ENCODE assay signal across 8 mouse cellular contexts in the genomic region with DNA sequence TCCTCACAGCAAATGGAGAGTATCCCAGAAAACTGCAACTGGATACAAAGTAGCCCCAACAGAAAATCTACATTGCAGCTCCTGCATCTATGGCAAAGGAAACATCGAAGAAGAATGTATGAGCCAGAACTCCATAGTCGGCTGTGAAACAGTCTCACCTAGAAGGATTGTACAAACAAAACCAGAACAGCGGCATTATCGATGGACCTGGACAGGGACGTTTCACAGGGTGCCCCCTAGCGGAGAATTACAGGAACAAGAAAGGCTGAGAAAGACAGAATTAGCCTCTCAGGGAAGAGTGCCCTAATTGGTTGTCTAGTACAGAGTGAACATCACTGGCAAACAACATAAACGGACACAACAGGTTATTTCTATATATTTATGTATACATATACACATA. TPM values are rescaled to one million over a fixed set of nuclear protein-coding genes. Genes with fewer than 3 reads are reported as not detected.
DNase-seq lines count a peak whose midpoint lies in the region; ATAC-seq lines count a peak whose summit lies in the region.

No protein-coding gene starts in this region.

- no peak overlapping the region for H3K27ac ChIP-seq in kidney, embryonic 14.5 days (ENCODE audit: low read depth, low read length)
- no peak overlapping the region for H3K27ac ChIP-seq in liver, embryonic 13.5 days

- H3K36me3 ChIP-seq in kidney, embryonic 14.5 days (ENCODE audit: control insufficient read depth, insufficient read depth, low read length) = no peaks in the 10 kb centered on the region
- no peaks in the 10 kb centered on the region for H3K36me3 ChIP-seq in liver, embryonic 13.5 days

- DNase-seq in B cell, adult 2 months = peak; percentile 85 to 87
- peak; percentile 85 for DNase-seq in ZHBTc4 (ENCODE audit: low read depth, low spot score)
- DNase-seq in embryo, embryonic 10.5 days (ENCODE audit: low spot score) = peak; percentile 90
- DNase-seq in heart, adult 8-10 months (ENCODE audit: low spot score) = peak; percentile 72
- peak; percentile 47 for DNase-seq in liver, embryonic 13.5 days
- peak; percentile 75 to 81 for DNase-seq in natural killer cell, adult 2 months (ENCODE audit: low spot score in 2 of 2)
- peak; percentile 77 for DNase-seq in thymus, postnatal 0 days (ENCODE audit: low spot score)

- H3K9ac ChIP-seq in kidney, embryonic 14.5 days (ENCODE audit: low read depth, low read length) = no peak overlapping the region
- H3K9ac ChIP-seq in liver, embryonic 13.5 days = no peak overlapping the region

- H3K4me1 ChIP-seq in kidney, embryonic 14.5 days (ENCODE audit: control insufficient read depth, insufficient read depth, low read length) = no peaks in the 10 kb centered on the region
- peaks cover 6% of the 10 kb centered on the region for H3K4me1 ChIP-seq in liver, embryonic 13.5 days (replicated peaks)

- peak overlapping the region; percentile 23 for H3K4me2 ChIP-seq in kidney, embryonic 14.5 days (replicated peaks; ENCODE audit: low read depth, low read length)
- peak overlapping the region; percentile 59 for H3K4me2 ChIP-seq in liver, embryonic 13.5 days

- no peak overlapping the region for H3K4me3 ChIP-seq in kidney, embryonic 14.5 days (ENCODE audit: low read length)
- H3K4me3 ChIP-seq in liver, embryonic 13.5 days (replicated peaks) = peak overlapping the region; percentile 33

- WGBS in kidney, embryonic 14.5 days = 7% methylated on average over 7 of the region's 7 CpGs
- 2% methylated on average over 7 of the region's 7 CpGs for WGBS in liver, embryonic 13.5 days (ENCODE audit: insufficient replicate concordance)

- no peaks in the 10 kb centered on the region for H3K9me3 ChIP-seq in kidney, embryonic 14.5 days (ENCODE audit: control insufficient read depth, low read length)
- H3K9me3 ChIP-seq in liver, embryonic 13.5 days (replicated peaks) = no peaks in the 10 kb centered on the region

- H3K27me3 ChIP-seq in kidney, embryonic 14.5 days (ENCODE audit: control insufficient read depth, insufficient read depth, low read length) = no peaks in the 10 kb centered on the region
- peaks cover 6% of the 10 kb centered on the region; the same call in 1 of the 2 replicates for H3K27me3 ChIP-seq in liver, embryonic 13.5 days

- ATAC-seq in kidney, embryonic 14.5 days (ENCODE audit: low FRiP score, low TSS enrichment) = peak; percentile 71
- ATAC-seq in liver, embryonic 13.5 days (ENCODE audit: low read depth) = peak; percentile 62

RNA-seq across cellular contexts. Expression of a gene that starts 23.9 kb away (rescaled TPM):
- 1 to 10 TPM; 3.5 to 7.9 (median 6.1) TPM for total RNA-seq in heart, adult 8-10 months (2022)
- polyA plus RNA-seq in kidney, embryonic 14.5 days (2014; fragmentation: Nextera tagmentation; extraction: Ambion mirVana) = 75.4 and 98.8 TPM in 2 replicates
- polyA plus RNA-seq in liver, embryonic 13.5 days (2015; fragmentation: Nextera tagmentation; extraction: Ambion mirVana) = 29.6 and 40.1 TPM in 2 replicates
- 125 and 126 TPM in 2 replicates for polyA plus RNA-seq in thymus, postnatal 0 days (2015; fragmentation: Nextera tagmentation; extraction: Ambion mirVana)

RNA-seq across cellular contexts. Expression of a gene that starts 32.9 kb away (rescaled TPM):
- 100 to 1,000 TPM in 2 of 4 experiments, 10 to 100 TPM in 2; 90.5 to 215 (median 150) TPM for total RNA-seq in heart, adult 8-10 months (2022)
- 102 and 177 TPM in 2 replicates for polyA plus RNA-seq in kidney, embryonic 14.5 days (2014; fragmentation: Nextera tagmentation; extraction: Ambion mirVana)
- 33.8 and 45.3 TPM in 2 replicates for polyA plus RNA-seq in liver, embryonic 13.5 days (2015; fragmentation: Nextera tagmentation; extraction: Ambion mirVana)
- 94.1 and 95.8 TPM in 2 replicates for polyA plus RNA-seq in thymus, postnatal 0 days (2015; fragmentation: Nextera tagmentation; extraction: Ambion mirVana)
